Mouse (Mus musculus) CD4-positive, CD25-positive, alpha-beta regulatory T cell, adult 4 months (primary cell): ENCODE results near the gene Cfl2. TPM values are rescaled to one million over a fixed set of nuclear protein-coding genes. Genes with fewer than 3 reads are reported as not detected.

Experiments used
- ATAC-seq: one replicate; pipeline ENCODE4 v1.8.0; 2017
- polyA plus RNA-seq, 2 experiments: library from polyadenylated mRNA; unstranded; fragments of 100-300 nt; shearing (Covaris generic); gene quantifications; one replicate each; pipeline ENCODE4 v1.2.1; 2017

The Cfl2 gene
- polyA plus RNA-seq, 2 experiments from 2014 or later, result 24.0 to 28.2 TPM

GRCm38 (mm10) chr12:54829876-54830275 lies 32.8 kb downstream of the Cfl2 start:
- ATAC-seq, result no peak

- ATAC-seq, result no peak
These were observed 34.6 kb downstream of the Cfl2 start for GRCm38 (mm10) chr12:54828043-54828442.

- no peak for ATAC-seq
These were observed 37.5 kb downstream of the Cfl2 start for GRCm38 (mm10) chr12:54825202-54825601.

- no peak for ATAC-seq
These were observed 39.7 kb downstream of the Cfl2 start for GRCm38 (mm10) chr12:54822836-54823426.

- no peak for ATAC-seq
These were observed 42.0 kb downstream of the Cfl2 start for GRCm38 (mm10) chr12:54820684-54821161.

GRCm38 (mm10) chr12:54819181-54819935 lies 43.3 kb downstream of the Cfl2 start:
- no peak for ATAC-seq

GRCm38 (mm10) chr12:54810142-54810541 lies 52.5 kb downstream of the Cfl2 start:
- ATAC-seq, result no peak

Other genes with a start within 250 kb of the Cfl2 start
- 100 to 1,000 TPM; 177 to 227 TPM for gene Sptssa, start 206.3 kb downstream of the Cfl2 start, polyA plus RNA-seq
- 100 to 1,000 TPM; 115 to 149 TPM for gene Eapp, start 167.0 kb downstream of the Cfl2 start, polyA plus RNA-seq
- 100 to 1,000 TPM; 133 to 174 TPM for gene Snx6, start 67.2 kb downstream of the Cfl2 start, polyA plus RNA-seq
- gene Gm20403, start 123.7 kb upstream of the Cfl2 start, polyA plus RNA-seq, result not detected
- 10 to 100 TPM; 25.3 to 26.2 TPM for gene Baz1a, start 151.5 kb upstream of the Cfl2 start, polyA plus RNA-seq
- gene 2700097O09Rik, start 217.2 kb upstream of the Cfl2 start, polyA plus RNA-seq, result 10 to 100 TPM; 17.2 to 22.1 TPM
- 100 to 1,000 TPM; 140 to 147 TPM for gene Srp54a, start 217.4 kb upstream of the Cfl2 start, polyA plus RNA-seq